In the genomic region with DNA sequence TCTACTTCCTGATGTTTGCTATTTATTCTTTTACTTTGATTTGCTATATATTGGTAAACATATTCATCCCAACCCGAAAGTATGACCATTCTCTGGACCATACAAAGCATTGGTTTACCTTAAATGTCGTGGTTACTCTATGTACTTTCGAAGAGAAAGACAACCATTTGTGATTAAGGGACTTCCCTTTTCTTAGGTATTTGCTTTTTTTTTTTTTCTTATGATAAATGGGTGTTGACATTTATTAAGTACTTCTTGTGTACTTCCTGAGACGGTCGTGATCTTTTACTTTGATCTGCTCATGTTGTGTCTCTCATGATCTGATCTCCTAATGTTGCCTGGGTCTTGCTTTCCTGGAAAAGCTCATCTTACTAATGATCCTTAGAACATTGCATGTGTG, we compare ENCODE assay signal across 31 mouse cellular contexts. TPM values are rescaled to one million over a fixed set of nuclear protein-coding genes. Genes with fewer than 3 reads are reported as not detected.
"Had no signal": no experiment of that assay in that cellular context is flagged by ENCODE, and none has a peak within 500 bp of the region (broad histone marks: within the 10 kb centered on the region; RNA-seq: fewer than 3 reads in every experiment).

No protein-coding gene starts in this region.

- H3K36me3 ChIP-seq: limb, embryonic 10.5 days; limb, embryonic 12.5 days; limb, embryonic 13.5 days; limb, embryonic 15.5 days; liver, embryonic 12.5 days; liver, embryonic 13.5 days; liver, embryonic 15.5 days; lung, embryonic 15.5 days; midbrain, embryonic 10.5 days; midbrain, embryonic 12.5 days; midbrain, embryonic 13.5 days; midbrain, embryonic 15.5 days; neural tube, embryonic 12.5 days had no signal

- DNase-seq: left cerebral cortex, postnatal 4 days; liver; liver, embryonic 13.5 days; liver, postnatal 0 days; lung, adult 18-20 months; lung, adult 2 months; lung, embryonic 14.5 days; lung, postnatal 10 days; lung, postnatal 14 days; lung, postnatal 36 days; lung, postnatal 4 days; midbrain, embryonic 14.5 days had no signal

- H3K4me1 ChIP-seq: limb, embryonic 10.5 days; limb, embryonic 12.5 days; limb, embryonic 13.5 days; limb, embryonic 15.5 days; liver, embryonic 12.5 days; liver, embryonic 13.5 days; liver, embryonic 15.5 days; lung, embryonic 15.5 days; megakaryocyte, embryonic 14.5 days; midbrain, embryonic 10.5 days; midbrain, embryonic 12.5 days; midbrain, embryonic 13.5 days; midbrain, embryonic 15.5 days; neural tube, embryonic 12.5 days had no signal

- ATAC-seq: liver, embryonic 12.5 days; liver, postnatal 0 days; lung, postnatal 0 days; midbrain, embryonic 13.5 days; midbrain, embryonic 15.5 days; midbrain, embryonic 16.5 days had no signal

- H3K9ac ChIP-seq: limb, embryonic 12.5 days; limb, embryonic 13.5 days; limb, embryonic 15.5 days; liver, embryonic 12.5 days; liver, embryonic 13.5 days; liver, embryonic 14.5 days; liver, embryonic 15.5 days; liver, postnatal 0 days; lung, embryonic 14.5 days; lung, embryonic 15.5 days; midbrain, embryonic 12.5 days; midbrain, embryonic 13.5 days; midbrain, embryonic 15.5 days; neural tube, embryonic 12.5 days had no signal

- H3K4me3 ChIP-seq: limb, embryonic 10.5 days; limb, embryonic 12.5 days; limb, embryonic 13.5 days; limb, embryonic 15.5 days; liver, embryonic 12.5 days; liver, embryonic 13.5 days; liver, embryonic 15.5 days; lung, embryonic 15.5 days; megakaryocyte, embryonic 14.5 days; midbrain, embryonic 10.5 days; midbrain, embryonic 12.5 days; midbrain, embryonic 13.5 days; midbrain, embryonic 15.5 days; myocyte; neural tube, embryonic 12.5 days had no signal

- H3K27ac ChIP-seq: limb, embryonic 10.5 days; limb, embryonic 12.5 days; limb, embryonic 13.5 days; limb, embryonic 15.5 days; liver, embryonic 12.5 days; liver, embryonic 13.5 days; liver, embryonic 14.5 days; liver, embryonic 15.5 days; lung, embryonic 15.5 days; macrophage; midbrain, embryonic 10.5 days; midbrain, embryonic 12.5 days; midbrain, embryonic 13.5 days; midbrain, embryonic 15.5 days; neural tube, embryonic 12.5 days had no signal

- H3K9me3 ChIP-seq: limb, embryonic 10.5 days; limb, embryonic 12.5 days; limb, embryonic 13.5 days; limb, embryonic 15.5 days; liver, embryonic 12.5 days; liver, embryonic 13.5 days; liver, embryonic 15.5 days; lung, embryonic 15.5 days; megakaryocyte, embryonic 14.5 days; midbrain, embryonic 10.5 days; midbrain, embryonic 12.5 days; midbrain, embryonic 13.5 days; midbrain, embryonic 15.5 days; neural tube, embryonic 12.5 days had no signal

- H3K27me3 ChIP-seq: limb, embryonic 15.5 days; liver, embryonic 13.5 days; liver, embryonic 15.5 days; lung, embryonic 15.5 days; midbrain, embryonic 12.5 days; midbrain, embryonic 13.5 days; midbrain, embryonic 15.5 days; neural tube, embryonic 12.5 days had no signal

RNA-seq across cellular contexts. Expression of gene Aqp9, which starts 30.3 kb away (rescaled TPM):
- polyA plus RNA-seq: limb, embryonic 11.5 days had no signal
